In the genomic region with DNA sequence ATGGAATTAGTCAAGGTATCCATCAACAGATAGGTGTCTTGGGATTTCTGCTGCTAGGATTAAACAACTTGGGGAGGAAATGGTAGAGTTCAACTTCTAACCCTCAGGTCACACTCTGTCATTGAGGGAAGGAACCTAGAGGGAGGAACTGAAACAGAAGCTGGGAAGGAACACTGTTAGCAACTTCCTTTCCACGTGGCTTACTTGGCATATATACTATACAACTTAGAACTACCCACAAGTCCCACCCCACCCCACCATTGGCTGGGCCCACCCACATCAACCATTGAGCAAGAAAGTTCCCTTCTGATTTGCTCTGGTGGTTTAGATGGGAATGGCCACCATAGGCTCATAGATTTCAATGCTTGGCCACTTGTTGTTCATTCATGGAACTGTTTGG, we compare ENCODE assay signal across 23 mouse cellular contexts.
A peak's percentile ranks its signal among the peaks of the same experiment; 100 is the strongest.
DNase-seq lines count a peak whose midpoint lies in the region; ATAC-seq and TF ChIP-seq lines count a peak whose summit lies in the region.
"Had no signal": no experiment of that assay in that cellular context is flagged by ENCODE, and none has a peak within 500 bp of the region (broad histone marks: within the 10 kb centered on the region; RNA-seq: fewer than 3 reads in every experiment).

No protein-coding gene starts in this region.

- H3K4me3 ChIP-seq in spleen, adult 2 months (ENCODE audit: extremely low read depth, insufficient read depth, insufficient read length) = no peak overlapping the region
- no peak overlapping the region for H3K4me3 ChIP-seq in kidney, embryonic 14.5 days (ENCODE audit: low read length)
- H3K4me3 ChIP-seq in hindbrain, embryonic 16.5 days (ENCODE audit: low read length) = no peak overlapping the region
- H3K4me3 ChIP-seq: embryonic facial prominence, embryonic 12.5 days; forebrain, embryonic 15.5 days; heart, adult 2 months; heart, embryonic 13.5 days; hindbrain, embryonic 15.5 days had no signal

- TF ChIP-seq CTCF in spleen, adult 2 months (IDR thresholded peaks at IDR 0.05; ENCODE audit: extremely low read depth, insufficient read depth, insufficient read length, insufficient replicate concordance) = no peak

- H3K4me2 ChIP-seq in kidney, embryonic 14.5 days (replicated peaks; ENCODE audit: low read depth, low read length) = no peak overlapping the region
- H3K4me2 ChIP-seq in hindbrain, embryonic 16.5 days (ENCODE audit: low read length) = no peak overlapping the region
- H3K4me2 ChIP-seq: embryonic facial prominence, embryonic 12.5 days; forebrain, embryonic 15.5 days; heart, embryonic 13.5 days; hindbrain, embryonic 15.5 days had no signal

- peaks cover 10% of the 10 kb centered on the region; the same call in 1 of the 2 replicates for H3K4me1 ChIP-seq in spleen, adult 2 months (ENCODE audit: control insufficient read depth, insufficient read depth, insufficient read length)
- H3K4me1 ChIP-seq in kidney, embryonic 14.5 days (ENCODE audit: control insufficient read depth, insufficient read depth, low read length) = peaks cover 6% of the 10 kb centered on the region; the same call in 1 of the 2 replicates
- H3K4me1 ChIP-seq in hindbrain, embryonic 16.5 days (ENCODE audit: control insufficient read depth, insufficient read depth, low read depth, low read length) = peaks cover 3% of the 10 kb centered on the region; the same call in 1 of the 2 replicates
- H3K4me1 ChIP-seq: embryonic facial prominence, embryonic 12.5 days; forebrain, embryonic 15.5 days had no signal

- H3K27me3 ChIP-seq in spleen, adult 2 months (ENCODE audit: control insufficient read depth, insufficient read depth, low read length) = no peaks in the 10 kb centered on the region
- no peaks in the 10 kb centered on the region for H3K27me3 ChIP-seq in kidney, embryonic 14.5 days (ENCODE audit: control insufficient read depth, insufficient read depth, low read length)
- H3K27me3 ChIP-seq in hindbrain, embryonic 16.5 days (replicated peaks; ENCODE audit: control insufficient read depth, insufficient read depth, low read length) = no peaks in the 10 kb centered on the region
- H3K27me3 ChIP-seq: CH12.LX; embryonic facial prominence, embryonic 12.5 days; forebrain, embryonic 15.5 days; hindbrain, embryonic 15.5 days; Patski had no signal

- no peak overlapping the region for H3K9ac ChIP-seq in kidney, embryonic 14.5 days (ENCODE audit: low read depth, low read length)
- H3K9ac ChIP-seq in hindbrain, embryonic 16.5 days (ENCODE audit: low read depth, low read length) = no peak overlapping the region
- H3K9ac ChIP-seq: embryonic facial prominence, embryonic 12.5 days; forebrain, embryonic 15.5 days; heart, embryonic 13.5 days; hindbrain, embryonic 15.5 days had no signal

- ATAC-seq in granulocyte monocyte progenitor cell, adult 5-6 weeks (replicated peaks; ENCODE audit: poor library complexity, severe bottlenecking) = peak; percentile 97
- ATAC-seq in neutrophil, adult 5-6 weeks (ENCODE audit: extremely low read depth, insufficient number of reproducible peaks, low FRiP score, poor library complexity, severe bottlenecking) = peak; percentile 66; the same call in 1 of the 2 replicates
- ATAC-seq in kidney, embryonic 14.5 days (ENCODE audit: low FRiP score, low TSS enrichment) = no peak
- no peak for ATAC-seq in hindbrain, embryonic 16.5 days
- ATAC-seq: activated CD4-positive, CD25-positive, alpha-beta regulatory T cell, adult 4 months; forebrain, embryonic 15.5 days; Patski had no signal

- no peaks in the 10 kb centered on the region for H3K9me3 ChIP-seq in kidney, embryonic 14.5 days (ENCODE audit: control insufficient read depth, low read length)
- no peaks in the 10 kb centered on the region for H3K9me3 ChIP-seq in hindbrain, embryonic 16.5 days (ENCODE audit: control insufficient read depth, low read length)
- H3K9me3 ChIP-seq: embryonic facial prominence, embryonic 12.5 days; forebrain, embryonic 15.5 days; heart, embryonic 13.5 days; hindbrain, embryonic 15.5 days had no signal

- H3K36me3 ChIP-seq in spleen, adult 2 months (ENCODE audit: control insufficient read depth, insufficient read depth, low read length) = no peaks in the 10 kb centered on the region
- H3K36me3 ChIP-seq in kidney, embryonic 14.5 days (ENCODE audit: control insufficient read depth, insufficient read depth, low read length) = no peaks in the 10 kb centered on the region
- no peaks in the 10 kb centered on the region for H3K36me3 ChIP-seq in hindbrain, embryonic 16.5 days (ENCODE audit: control insufficient read depth, insufficient read depth, low read length)
- H3K36me3 ChIP-seq: embryonic facial prominence, embryonic 12.5 days; forebrain, embryonic 15.5 days; heart, embryonic 13.5 days; hindbrain, embryonic 15.5 days had no signal

- peak; percentile 18 to 30 for DNase-seq in spleen, adult 2 months (ENCODE audit: low read depth in 1 of 2, low spot score in 2 of 2)
- DNase-seq in spleen, postnatal 4 days (ENCODE audit: low spot score in 2 of 2) = no peak
- DNase-seq in B cell, adult 2 months = peak; percentile 34 to 41
- DNase-seq in kidney, postnatal 10 days = no peak
- DNase-seq: adrenal gland, postnatal 14 days; cerebellum, adult 18-20 months; cerebellum, adult 9-11 months; cerebellum, postnatal 36 days; embryo, embryonic 11 days; gastrocnemius, postnatal 36 days; heart, adult 2 months; heart, postnatal 36 days had no signal

- 0% methylated on average over 1 of the region's 1 CpGs for WGBS in spleen, adult 2 months
- 32% methylated on average over 1 of the region's 1 CpGs for WGBS in kidney, embryonic 14.5 days
- 88% methylated on average over 1 of the region's 1 CpGs for WGBS in hindbrain, embryonic 16.5 days

- H3K27ac ChIP-seq in spleen, adult 2 months (ENCODE audit: insufficient read depth, low read length) = no peak overlapping the region
- H3K27ac ChIP-seq in kidney, embryonic 14.5 days (ENCODE audit: low read depth, low read length) = no peak overlapping the region
- no peak overlapping the region for H3K27ac ChIP-seq in hindbrain, embryonic 16.5 days (ENCODE audit: low read depth, low read length)
- H3K27ac ChIP-seq: embryonic facial prominence, embryonic 12.5 days; forebrain, embryonic 15.5 days; heart, adult 2 months; heart, embryonic 13.5 days; hindbrain, embryonic 15.5 days had no signal

- no peak for TF ChIP-seq POLR2A in spleen, adult 2 months (IDR thresholded peaks at IDR 0.05; ENCODE audit: low read depth, low read length)

Comparison
In these comparisons a context has a peak if more than half of its experiments do, and no peak if none do; other contexts are left out.
1. DNase-seq: peak in spleen, adult 2 months (2 of 2) and B cell, adult 2 months (2 of 2); none in spleen, postnatal 4 days (0 of 2) and kidney, postnatal 10 days (single experiment).
2. ATAC-seq: peak in granulocyte monocyte progenitor cell, adult 5-6 weeks (single experiment) and neutrophil, adult 5-6 weeks (single experiment); none in kidney, embryonic 14.5 days (single experiment) and hindbrain, embryonic 16.5 days (single experiment).